Mouse (Mus musculus): Measurements from ENCODE around the gene Mvd.

Gene Mvd

GRCm38 (mm10) chr8:122454409-122454808 is 11.2 kb upstream of the Mvd start:
- DNase-seq, result no peak

- DNase-seq, result no peak
Observed at GRCm38 (mm10) chr8:122452154-122452553, 8.9 kb upstream of the Mvd start.

DNA sequence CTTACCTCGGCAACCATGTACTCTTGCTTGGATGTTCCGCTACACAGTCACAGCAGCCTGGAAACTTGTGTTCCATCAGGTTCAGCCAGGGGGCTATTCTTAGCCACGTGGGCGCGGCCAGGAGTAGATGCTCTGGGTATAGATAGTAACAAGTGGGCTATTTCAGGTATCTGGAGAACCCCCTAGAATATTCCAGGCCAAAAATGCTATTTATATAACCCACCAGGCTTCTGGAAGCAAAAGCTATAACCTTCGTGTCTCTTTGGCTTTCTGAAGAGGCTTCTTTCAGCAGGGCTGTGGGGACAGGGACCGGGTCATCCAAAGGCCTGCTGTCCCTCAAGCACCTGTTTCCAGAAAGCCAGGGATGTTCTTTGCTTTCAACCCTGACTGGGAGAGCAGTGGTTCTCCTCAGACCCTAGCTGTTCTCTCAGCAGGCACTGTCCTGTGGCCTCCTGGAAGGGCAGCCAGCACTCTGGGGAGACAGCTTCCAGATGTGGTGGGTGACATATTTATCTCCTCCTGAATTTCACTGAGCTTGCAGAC is 8.0 kb upstream of the Mvd start:
- no peak for DNase-seq

GRCm38 (mm10) chr8:122445203-122445602 is 2.0 kb upstream of the Mvd start:
- no peak for DNase-seq

- DNase-seq, result peak; percentile 90 to 92
Observed at GRCm38 (mm10) chr8:122444058-122444748, 981 bp upstream of the Mvd start.

DNA sequence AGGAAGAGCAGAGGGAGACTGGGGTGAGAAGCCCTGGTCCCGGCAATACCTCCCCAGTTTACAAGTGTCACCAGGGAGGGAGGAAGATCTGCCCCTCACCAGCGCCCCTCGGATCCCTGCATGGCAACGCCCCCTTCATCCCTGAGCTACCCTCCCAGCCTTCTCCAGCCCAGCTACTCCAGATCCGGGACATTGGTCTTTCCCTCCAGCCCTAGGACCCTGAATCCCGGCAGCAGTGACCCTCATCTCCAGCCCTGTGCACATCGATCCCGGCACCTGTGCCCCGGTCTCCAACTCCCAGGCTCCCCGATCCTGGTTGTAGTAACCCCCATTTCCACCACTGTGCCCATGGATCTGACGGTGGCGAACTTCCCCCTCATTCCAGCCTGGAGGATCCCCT is 441 bp downstream of the Mvd start:
- DNase-seq, result no peak

DNA sequence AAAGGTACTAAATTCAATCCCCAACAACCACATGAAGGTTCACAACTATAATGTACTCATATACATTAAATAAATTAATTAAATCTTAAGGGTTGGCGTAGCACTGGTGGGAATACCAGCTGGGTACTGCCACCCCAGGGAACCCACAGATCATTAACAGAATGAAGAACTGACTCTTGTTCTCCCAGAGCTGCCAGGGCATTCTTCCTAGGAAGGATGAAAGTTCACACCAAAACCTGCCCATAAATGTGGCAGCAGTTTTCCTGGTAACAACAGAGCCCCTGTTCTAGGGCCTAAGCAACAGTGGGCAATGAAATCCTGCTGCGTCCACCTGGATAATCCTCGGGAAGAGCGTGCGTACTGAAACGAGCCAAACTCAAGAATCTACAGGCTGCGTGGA is 866 bp downstream of the Mvd start:
- peak in 1 of 2 experiments; percentile 24 for DNase-seq

DNA sequence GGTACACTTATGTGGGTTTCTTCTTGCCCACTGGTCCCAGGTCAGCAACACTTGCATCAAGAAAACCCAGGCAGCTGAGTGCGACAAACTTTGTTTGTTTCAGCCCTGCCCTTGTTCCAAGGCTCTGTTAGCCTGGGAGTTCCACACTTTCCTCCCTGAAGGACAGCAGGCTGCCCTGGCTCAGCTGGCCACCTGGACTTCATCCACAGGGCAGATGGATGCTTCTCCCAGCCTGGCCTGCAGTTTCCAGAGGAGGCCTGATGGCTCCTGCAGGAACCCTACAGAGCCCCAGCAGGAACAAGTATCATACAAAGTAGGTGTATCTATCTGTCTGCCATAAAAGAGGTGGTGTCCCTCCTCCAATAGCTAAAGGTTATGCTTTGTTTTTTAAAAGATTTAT is 1.9 kb downstream of the Mvd start:
- DNase-seq, result no peak

- no peak for DNase-seq
Observed at GRCm38 (mm10) chr8:122439336-122439735, 3.9 kb downstream of the Mvd start.

GRCm38 (mm10) chr8:122437708-122438331 is 5.4 kb downstream of the Mvd start:
- no peak for DNase-seq

DNA sequence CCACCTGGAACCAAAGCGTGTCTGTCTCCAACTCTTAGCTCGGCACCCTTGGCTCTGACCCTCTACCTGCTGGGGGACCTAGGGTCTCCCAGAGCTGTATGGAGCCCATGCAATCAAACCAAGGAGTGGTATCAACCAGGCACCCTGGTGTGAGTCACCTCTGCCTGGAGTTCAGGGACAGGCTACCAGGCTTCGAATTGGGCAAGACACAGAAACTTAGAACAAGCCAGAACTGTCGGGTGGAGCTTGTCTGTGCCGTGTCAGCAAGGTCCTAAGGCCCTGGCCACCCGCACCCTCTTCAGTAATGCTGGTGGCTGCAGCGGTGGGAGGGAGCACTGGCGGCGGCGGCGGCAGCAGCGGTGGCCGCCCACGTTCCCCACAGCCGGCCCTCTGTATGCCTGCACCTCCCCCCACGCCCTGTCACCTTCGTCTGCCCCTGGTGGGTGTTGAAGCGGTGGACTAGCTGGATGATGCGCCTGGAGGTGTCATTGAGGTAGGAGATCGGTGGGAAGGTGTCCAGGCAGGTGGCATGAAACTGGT is 6.6 kb downstream of the Mvd start:
- no peak for DNase-seq

DNA sequence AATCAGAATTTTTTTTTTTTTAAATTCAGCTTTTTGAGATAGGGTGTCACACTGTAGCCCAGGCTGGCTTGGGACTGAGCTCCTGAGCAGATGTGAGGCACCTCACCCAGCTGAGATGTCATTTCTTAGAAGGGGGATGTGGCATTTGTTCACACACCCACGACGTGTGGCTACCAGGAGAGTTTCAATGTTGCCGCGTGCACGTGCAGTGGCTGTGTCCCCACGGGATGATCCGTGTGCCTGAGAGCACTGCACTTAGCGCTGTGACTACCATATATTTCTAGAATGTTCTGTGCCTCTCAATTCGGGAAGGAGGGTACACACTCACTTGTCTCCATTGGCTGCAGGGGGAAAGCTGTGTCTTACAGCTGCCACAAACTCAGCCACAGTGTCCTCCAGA is 7.1 kb downstream of the Mvd start:
- DNase-seq, result no peak

- no peak for DNase-seq
Observed at GRCm38 (mm10) chr8:122435375-122435774, 7.8 kb downstream of the Mvd start.

GRCm38 (mm10) chr8:122433269-122433905 is 9.8 kb downstream of the Mvd start:
- DNase-seq, result no peak

DNA sequence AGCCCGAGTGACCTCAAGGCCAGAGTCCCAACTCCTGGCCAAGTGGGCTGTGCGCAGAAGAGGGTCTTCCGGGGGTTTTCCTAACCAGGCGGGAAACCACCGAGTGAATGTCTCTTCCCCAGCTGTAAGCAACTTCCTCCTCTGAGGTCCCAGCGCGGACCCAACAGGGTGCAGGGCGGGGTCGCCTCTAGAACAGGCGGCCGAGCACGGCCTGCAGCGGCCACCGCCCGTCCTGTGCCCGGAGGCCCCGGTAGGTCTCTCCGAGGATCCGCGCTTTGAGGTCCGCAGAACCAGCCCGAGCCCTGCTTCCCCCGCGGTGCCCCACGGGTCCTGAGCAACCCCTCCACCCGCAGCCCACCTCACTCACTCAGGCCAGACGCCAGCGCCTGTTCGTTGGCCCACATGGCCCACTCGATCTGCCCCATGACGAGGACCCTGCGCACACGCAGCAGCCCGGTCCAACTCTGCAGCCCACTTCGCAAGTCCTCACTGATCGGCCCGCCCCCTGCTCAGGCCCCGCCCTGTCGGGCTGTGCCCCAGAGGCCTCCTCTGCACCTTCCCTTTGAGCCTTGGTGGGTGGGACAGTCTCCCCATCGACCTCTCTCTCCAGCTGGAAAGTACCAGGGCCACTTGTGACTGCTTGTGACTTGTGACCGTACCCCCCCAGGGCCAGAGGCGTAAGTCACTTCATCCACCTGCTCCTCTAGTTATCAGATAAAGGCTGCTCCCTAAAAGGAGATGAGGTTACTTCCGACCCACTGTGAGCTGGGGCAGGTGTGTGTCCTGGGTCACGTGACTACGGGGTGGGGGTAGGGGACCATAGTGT is 10.6 kb downstream of the Mvd start, which contains the start of gene Cyba:
Cyba (minus strand) TSS at position 488 of the 826 bp plus-strand sequence.
- DNase-seq, result peak; percentile 85 to 92

GRCm38 (mm10) chr8:122431694-122432442 is 11.4 kb downstream of the Mvd start:
- peak; percentile 67 to 78 for DNase-seq

- DNase-seq, result peak; percentile 59 to 81
Observed at GRCm38 (mm10) chr8:122430646-122431045, 12.6 kb downstream of the Mvd start.

- peak in 1 of 2 experiments; percentile 70 for DNase-seq
Observed at GRCm38 (mm10) chr8:122430058-122430636, 13.1 kb downstream of the Mvd start.

DNA sequence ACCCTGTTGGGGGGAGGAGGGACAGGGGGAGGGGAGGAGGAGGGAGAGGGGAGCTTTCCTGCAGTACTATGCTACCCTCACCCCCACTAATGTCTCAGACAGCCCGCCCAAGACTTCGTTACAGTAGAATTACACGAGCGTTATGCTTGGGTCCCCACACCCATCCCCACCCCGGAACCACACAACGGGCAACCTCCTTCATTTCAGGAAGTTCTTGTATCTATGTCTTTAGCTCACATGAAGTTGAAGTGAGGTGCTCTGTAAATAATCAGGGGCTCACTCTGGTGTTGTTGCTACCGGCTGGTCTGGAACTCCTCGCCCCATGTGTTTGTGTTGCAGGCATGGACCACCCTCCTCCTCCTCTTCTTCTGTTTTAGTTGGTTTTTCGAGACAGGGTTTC is 15.1 kb downstream of the Mvd start:
- no peak for DNase-seq

GRCm38 (mm10) chr8:122427607-122428006 is 15.6 kb downstream of the Mvd start:
- DNase-seq, result no peak

DNA sequence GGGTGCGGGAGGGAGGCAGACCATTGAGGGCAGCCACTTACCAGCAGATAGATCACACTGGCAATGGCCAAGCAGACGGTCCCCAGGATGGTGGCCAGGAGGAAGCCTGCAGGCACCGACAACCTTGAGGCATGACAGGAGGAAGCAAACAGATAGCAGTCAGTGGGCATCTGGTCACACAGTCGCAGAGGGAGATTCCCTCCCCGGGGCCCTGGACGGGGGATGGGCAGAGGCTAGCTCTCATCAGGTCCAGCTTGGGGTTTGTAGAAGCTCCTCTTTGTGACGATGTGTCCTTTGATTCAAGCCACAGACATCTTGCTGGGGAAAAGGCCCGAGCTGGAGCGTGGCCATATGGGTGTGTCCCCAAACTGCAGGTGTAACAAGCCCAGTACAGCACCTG is 17.1 kb downstream of the Mvd start:
- no peak for DNase-seq
